Mouse (Mus musculus): ENCODE results near the gene Vezf1. TPM values are rescaled to one million over a fixed set of nuclear protein-coding genes. Genes with fewer than 3 reads are reported as not detected.

Vezf1 gene
- total and polyA plus RNA-seq, 3 experiments = 15.8 to 78.3 (median 60.2) TPM

- H3K9me3 ChIP-seq (replicated peaks) = no peaks in the 10 kb centered on the region
- H3K4me1 ChIP-seq (ENCODE audit: insufficient read depth, low read depth, low read length) = peaks cover 56% of the 10 kb centered on the region
- ATAC-seq (ENCODE audit: extremely low read depth, insufficient number of reproducible peaks, low FRiP score, poor library complexity, severe bottlenecking) = no peak
- no peak for TF ChIP-seq TAL1 (conservative IDR thresholded peaks at IDR 0.05; ENCODE audit: low read depth, low read length)
- no peak for TF ChIP-seq GATA1 (IDR thresholded peaks at IDR 0.05; ENCODE audit: borderline replicate concordance, low read length)
- no peak for DNase-seq (ENCODE audit: low spot score)
- H3K4me3 ChIP-seq (ENCODE audit: low read depth, low read length) = no peak overlapping the region
- H3K36me3 ChIP-seq (replicated peaks) = no peaks in the 10 kb centered on the region
- H3K27me3 ChIP-seq (ENCODE audit: insufficient read depth, low read length) = peaks cover 77% of the 10 kb centered on the region
Observed at GRCm38 (mm10) chr11:88125483-88125882, 57.4 kb downstream of the Vezf1 start.

GRCm38 (mm10) chr11:88126306-88126793, 58.3 kb downstream of the Vezf1 start:
- H3K4me1 ChIP-seq (ENCODE audit: insufficient read depth, low read depth, low read length) = peaks cover 62% of the 10 kb centered on the region

GRCm38 (mm10) chr11:88128461-88128860, 60.4 kb downstream of the Vezf1 start:
- Histone ChIP-seq H3K36me3 (replicated peaks) (no peaks in the 10 kb centered on the region), H3K4me1 (ENCODE audit: insufficient read depth, low read depth, low read length) (peaks cover 72% of the 10 kb centered on the region), H3K4me3 (ENCODE audit: low read depth, low read length) (no peak overlapping the region), H3K27me3 (ENCODE audit: insufficient read depth, low read length) (peaks cover 74% of the 10 kb centered on the region), H3K9me3 (replicated peaks) (no peaks in the 10 kb centered on the region)
- ATAC-seq (ENCODE audit: extremely low read depth, insufficient number of reproducible peaks, low FRiP score, poor library complexity, severe bottlenecking) (no peak), DNase-seq (ENCODE audit: low spot score) (no peak)
- TF ChIP-seq GATA2 (IDR thresholded peaks at IDR 0.05; ENCODE audit: borderline replicate concordance, low read depth, low read length) (no peak), CTCF (IDR thresholded peaks at IDR 0.05; ENCODE audit: low read depth, low read length) (no peak), TAL1 (conservative IDR thresholded peaks at IDR 0.05; ENCODE audit: low read depth, low read length) (no peak), POLR2AphosphoS5 (IDR thresholded peaks at IDR 0.05; ENCODE audit: insufficient replicate concordance, low read depth, low read length) (no peak), GATA1 (IDR thresholded peaks at IDR 0.05; ENCODE audit: borderline replicate concordance, low read length) (no peak)

More at GRCm38 (mm10) chr11:88126306-88126793, 58.3 kb downstream of the Vezf1 start:
- ATAC-seq (ENCODE audit: extremely low read depth, insufficient number of reproducible peaks, low FRiP score, poor library complexity, severe bottlenecking) (no peak), DNase-seq (ENCODE audit: low spot score) (no peak)
- Histone ChIP-seq H3K4me3 (ENCODE audit: low read depth, low read length) (peak overlapping the region; percentile 19; the same call in 1 of the 2 replicates), H3K9me3 (replicated peaks) (no peaks in the 10 kb centered on the region), H3K27me3 (ENCODE audit: insufficient read depth, low read length) (peaks cover 73% of the 10 kb centered on the region), H3K36me3 (replicated peaks) (no peaks in the 10 kb centered on the region)
- TF ChIP-seq GATA1 (IDR thresholded peaks at IDR 0.05; ENCODE audit: borderline replicate concordance, low read length) = no peak

- Histone ChIP-seq H3K4me1 (ENCODE audit: insufficient read depth, low read depth, low read length) (peaks cover 69% of the 10 kb centered on the region), H3K36me3 (replicated peaks) (no peaks in the 10 kb centered on the region), H3K27me3 (ENCODE audit: insufficient read depth, low read length) (peaks cover 72% of the 10 kb centered on the region), H3K4me3 (ENCODE audit: low read depth, low read length) (no peak overlapping the region), H3K9me3 (replicated peaks) (no peaks in the 10 kb centered on the region)
- DNase-seq (ENCODE audit: low spot score) (no peak), ATAC-seq (ENCODE audit: extremely low read depth, insufficient number of reproducible peaks, low FRiP score, poor library complexity, severe bottlenecking) (no peak)
- TF ChIP-seq CTCF (IDR thresholded peaks at IDR 0.05; ENCODE audit: low read depth, low read length) = no peak
- TF ChIP-seq POLR2AphosphoS5 (IDR thresholded peaks at IDR 0.05; ENCODE audit: insufficient replicate concordance, low read depth, low read length) = no peak
- TF ChIP-seq GATA1 (IDR thresholded peaks at IDR 0.05; ENCODE audit: borderline replicate concordance, low read length) = no peak
- no peak for TF ChIP-seq TAL1 (conservative IDR thresholded peaks at IDR 0.05; ENCODE audit: low read depth, low read length)
- TF ChIP-seq GATA2 (IDR thresholded peaks at IDR 0.05; ENCODE audit: borderline replicate concordance, low read depth, low read length) = no peak
Observed at GRCm38 (mm10) chr11:88129281-88129680, 61.2 kb downstream of the Vezf1 start.

- peaks cover 72% of the 10 kb centered on the region for H3K27me3 ChIP-seq (ENCODE audit: insufficient read depth, low read length)
- H3K9me3 ChIP-seq (replicated peaks) = no peaks in the 10 kb centered on the region
- H3K36me3 ChIP-seq (replicated peaks) = no peaks in the 10 kb centered on the region
- no peak for DNase-seq (ENCODE audit: low spot score)
- ATAC-seq (ENCODE audit: extremely low read depth, insufficient number of reproducible peaks, low FRiP score, poor library complexity, severe bottlenecking) = no peak
- no peak overlapping the region for H3K4me3 ChIP-seq (ENCODE audit: low read depth, low read length)
- no peak for TF ChIP-seq POLR2AphosphoS5 (IDR thresholded peaks at IDR 0.05; ENCODE audit: insufficient replicate concordance, low read depth, low read length)
- TF ChIP-seq GATA1 (IDR thresholded peaks at IDR 0.05; ENCODE audit: borderline replicate concordance, low read length) = no peak
- TF ChIP-seq CTCF (IDR thresholded peaks at IDR 0.05; ENCODE audit: low read depth, low read length) = no peak
- TF ChIP-seq TAL1 (conservative IDR thresholded peaks at IDR 0.05; ENCODE audit: low read depth, low read length) = no peak
- no peak for TF ChIP-seq GATA2 (IDR thresholded peaks at IDR 0.05; ENCODE audit: borderline replicate concordance, low read depth, low read length)
- H3K4me1 ChIP-seq (ENCODE audit: insufficient read depth, low read depth, low read length) = peaks cover 69% of the 10 kb centered on the region
Observed at GRCm38 (mm10) chr11:88129935-88130334, 61.9 kb downstream of the Vezf1 start.

GRCm38 (mm10) chr11:88131847-88132246, 63.8 kb downstream of the Vezf1 start:
- peaks cover 58% of the 10 kb centered on the region for H3K4me1 ChIP-seq (ENCODE audit: insufficient read depth, low read depth, low read length)
- no peak for DNase-seq (ENCODE audit: low spot score)
- H3K4me3 ChIP-seq (ENCODE audit: low read depth, low read length) = no peak overlapping the region; the same call in 1 of the 2 replicates

More at GRCm38 (mm10) chr11:88131847-88132246, 63.8 kb downstream of the Vezf1 start:
- H3K9me3 ChIP-seq (replicated peaks) = no peaks in the 10 kb centered on the region
- peak; percentile 45 for ATAC-seq (ENCODE audit: extremely low read depth, insufficient number of reproducible peaks, low FRiP score, poor library complexity, severe bottlenecking)
- no peak for TF ChIP-seq CTCF (IDR thresholded peaks at IDR 0.05; ENCODE audit: low read depth, low read length)
- no peak for TF ChIP-seq GATA1 (IDR thresholded peaks at IDR 0.05; ENCODE audit: borderline replicate concordance, low read length)
- TF ChIP-seq POLR2AphosphoS5 (IDR thresholded peaks at IDR 0.05; ENCODE audit: insufficient replicate concordance, low read depth, low read length) = no peak
- no peak for TF ChIP-seq GATA2 (IDR thresholded peaks at IDR 0.05; ENCODE audit: borderline replicate concordance, low read depth, low read length)
- no peak for TF ChIP-seq TAL1 (conservative IDR thresholded peaks at IDR 0.05; ENCODE audit: low read depth, low read length)
- H3K27me3 ChIP-seq (ENCODE audit: insufficient read depth, low read length) = peaks cover 70% of the 10 kb centered on the region
- no peaks in the 10 kb centered on the region for H3K36me3 ChIP-seq (replicated peaks)

Other genes starting within 250 kb of the Vezf1 start
- gene Lpo, start 240.0 kb upstream of the Vezf1 start, total RNA-seq (2014; fragmentation: Nextera tagmentation) = not detected in 2 replicates
- not detected in 2 replicates for gene Lpo, start 240.0 kb upstream of the Vezf1 start, total RNA-seq (2017)
- gene Lpo, start 240.0 kb upstream of the Vezf1 start, polyA plus RNA-seq (2012) = not detected in 2 replicates
- 2.7 and 3.2 TPM in 2 replicates for gene Mks1, start 215.1 kb upstream of the Vezf1 start, total RNA-seq (2014; fragmentation: Nextera tagmentation)
- 2.4 and 3.7 TPM in 2 replicates for gene Mks1, start 215.1 kb upstream of the Vezf1 start, total RNA-seq (2017)
- gene Mks1, start 215.1 kb upstream of the Vezf1 start, polyA plus RNA-seq (2012) = 4.6 and 6.1 TPM in 2 replicates
- not detected in 2 replicates for gene Epx, start 192.7 kb upstream of the Vezf1 start, total RNA-seq (2014; fragmentation: Nextera tagmentation)
- 0.29 TPM in 1 of 2 replicates, not detected in the other for gene Epx, start 192.7 kb upstream of the Vezf1 start, total RNA-seq (2017)
- gene Epx, start 192.7 kb upstream of the Vezf1 start, polyA plus RNA-seq (2012) = not detected in 2 replicates
- not detected in 2 replicates for gene Olfr462, start 176.0 kb upstream of the Vezf1 start, total RNA-seq (2014; fragmentation: Nextera tagmentation)
- gene Olfr462, start 176.0 kb upstream of the Vezf1 start, total RNA-seq (2017) = 0.05 and 0.23 TPM in 2 replicates
- not detected in 2 replicates for gene Olfr462, start 176.0 kb upstream of the Vezf1 start, polyA plus RNA-seq (2012)
- gene Olfr463, start 170.9 kb upstream of the Vezf1 start, total RNA-seq (2014; fragmentation: Nextera tagmentation) = not detected in 2 replicates
- 0.06 TPM in 1 of 2 replicates, not detected in the other for gene Olfr463, start 170.9 kb upstream of the Vezf1 start, total RNA-seq (2017)
- gene Olfr463, start 170.9 kb upstream of the Vezf1 start, polyA plus RNA-seq (2012) = not detected in 2 replicates
- not detected in 2 replicates for gene Olfr464, start 147.3 kb upstream of the Vezf1 start, total RNA-seq (2014; fragmentation: Nextera tagmentation)
- gene Olfr464, start 147.3 kb upstream of the Vezf1 start, total RNA-seq (2017) = 0.29 TPM in 1 of 2 replicates, not detected in the other
- gene Olfr464, start 147.3 kb upstream of the Vezf1 start, polyA plus RNA-seq (2012) = not detected in 2 replicates
- gene Dynll2, start 80.7 kb upstream of the Vezf1 start, total RNA-seq (2014; fragmentation: Nextera tagmentation) = 10.4 and 12.3 TPM in 2 replicates
- gene Dynll2, start 80.7 kb upstream of the Vezf1 start, total RNA-seq (2017) = 13.2 and 17.4 TPM in 2 replicates
- gene Dynll2, start 80.7 kb upstream of the Vezf1 start, polyA plus RNA-seq (2012) = 45.5 and 48.2 TPM in 2 replicates
- gene Srsf1, start 20.9 kb upstream of the Vezf1 start, total RNA-seq (2014; fragmentation: Nextera tagmentation) = 241 and 257 TPM in 2 replicates
- gene Srsf1, start 20.9 kb upstream of the Vezf1 start, total RNA-seq (2017) = 397 and 406 TPM in 2 replicates
- 293 and 298 TPM in 2 replicates for gene Srsf1, start 20.9 kb upstream of the Vezf1 start, polyA plus RNA-seq (2012)
- 29.2 and 36.4 TPM in 2 replicates for gene Cuedc1, start 29.8 kb downstream of the Vezf1 start, total RNA-seq (2014; fragmentation: Nextera tagmentation)
- gene Cuedc1, start 29.8 kb downstream of the Vezf1 start, total RNA-seq (2017) = 16.7 and 18.9 TPM in 2 replicates
- 29.6 and 31.7 TPM in 2 replicates for gene Cuedc1, start 29.8 kb downstream of the Vezf1 start, polyA plus RNA-seq (2012)
- gene Mrps23, start 136.1 kb downstream of the Vezf1 start, total RNA-seq (2014; fragmentation: Nextera tagmentation) = 41.2 and 68.7 TPM in 2 replicates
- gene Mrps23, start 136.1 kb downstream of the Vezf1 start, total RNA-seq (2017) = 89.7 and 106 TPM in 2 replicates
- 238 and 268 TPM in 2 replicates for gene Mrps23, start 136.1 kb downstream of the Vezf1 start, polyA plus RNA-seq (2012)
- not detected in 2 replicates for gene Ccdc182, start 225.8 kb downstream of the Vezf1 start, total RNA-seq (2014; fragmentation: Nextera tagmentation)
- not detected in 2 replicates for gene Ccdc182, start 225.8 kb downstream of the Vezf1 start, total RNA-seq (2017)
- gene Ccdc182, start 225.8 kb downstream of the Vezf1 start, polyA plus RNA-seq (2012) = not detected in 2 replicates